Mouse (Mus musculus) heart, postnatal 25 days (tissue): ENCODE measurements around the gene Fam71b. TPM values are rescaled to one million over a fixed set of nuclear protein-coding genes. Genes with fewer than 3 reads are reported as not detected.

Source experiments
- DNase-seq: peaks from one replicate; pipeline ENCODE4 v3.0.0; 2022; ENCODE audit warnings: low spot score
- intact Hi-C: fragments of 180-260 bp; cut with DNase I; formaldehyde crosslinking; loops from one replicate; pipeline ENCODE4 v1.15.1; 2025
- total RNA-seq, 2 experiments: library from RNA; stranded (reverse); gene quantifications; 2 replicates each; pipeline ENCODE4 v1.2.3; 2021

The Fam71b gene
- total RNA-seq: not detected

DNA sequence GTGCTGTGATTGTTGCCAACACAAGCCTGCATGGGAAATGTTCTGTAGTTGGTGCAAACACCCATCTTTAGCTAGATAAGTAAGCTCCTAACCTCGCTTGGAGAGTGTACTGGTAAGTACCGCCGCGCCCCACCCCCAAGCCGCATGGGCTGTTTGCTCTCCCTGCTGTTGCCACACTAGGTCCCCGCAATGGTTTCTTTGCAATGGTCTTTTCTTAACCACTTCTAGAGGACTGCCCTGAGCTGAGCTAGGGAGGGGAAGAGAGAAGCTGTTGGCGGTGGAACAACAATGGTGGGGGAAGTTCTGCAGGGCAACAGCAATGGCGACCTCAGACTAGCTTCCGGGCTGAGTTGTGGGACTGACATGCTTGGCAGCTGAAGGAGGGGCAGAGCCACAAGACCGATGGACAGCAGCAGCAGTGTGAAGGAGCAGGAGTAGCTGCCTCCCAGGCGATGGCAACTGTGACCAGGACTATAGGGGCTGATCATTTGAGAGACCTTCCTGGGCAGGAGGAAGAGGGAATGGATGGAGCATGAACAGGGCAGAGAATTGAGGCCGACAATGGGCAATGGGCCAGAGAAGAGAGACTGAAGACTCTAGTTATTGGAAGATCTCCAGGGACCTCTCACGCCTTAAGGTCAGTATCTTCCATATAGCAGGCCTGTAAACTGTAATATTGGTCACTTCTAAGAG is at the start of gene Fam71b:
Gene Fam71b (plus strand): TSS at position 393 of the 693 bp plus-strand sequence.
- intact Hi-C loops: no loop called here
- no peak for DNase-seq

GRCm38 (mm10) chr11:46347756-46348155 is 48.6 kb upstream of the Fam71b start:
- intact Hi-C loops: no loop called here

DNA sequence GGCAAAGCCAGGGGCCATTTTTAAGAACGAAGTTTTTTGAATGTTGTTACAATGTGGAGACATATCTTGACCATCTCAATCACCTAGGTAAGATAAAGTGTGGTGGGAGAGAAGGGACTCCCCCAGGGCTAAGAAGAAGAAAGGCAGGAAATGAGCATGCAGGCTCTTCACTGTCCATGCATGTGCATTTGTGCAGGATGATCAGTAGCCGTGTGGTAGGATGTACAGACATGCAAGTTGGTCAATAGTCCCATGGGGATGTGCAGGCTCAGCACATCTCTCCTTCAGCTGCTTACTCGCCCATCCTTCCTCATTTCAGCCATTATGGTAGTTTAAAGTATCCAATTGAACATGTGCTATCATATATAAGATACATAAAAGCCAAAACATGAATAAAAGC is 47.9 kb upstream of the Fam71b start:
- DNase-seq: no peak
- intact Hi-C loops: no loop called here

More at GRCm38 (mm10) chr11:46347756-46348155, 48.6 kb upstream of the Fam71b start:
- DNase-seq: no peak

GRCm38 (mm10) chr11:46349681-46350410 is 46.5 kb upstream of the Fam71b start:
- no peak for DNase-seq
- intact Hi-C loops: no loop called here

- intact Hi-C loops: no loop called here
- DNase-seq: no peak
Measured at GRCm38 (mm10) chr11:46358369-46358768, 38.0 kb upstream of the Fam71b start.

- DNase-seq: no peak
- intact Hi-C loops: no loop called here
Measured at GRCm38 (mm10) chr11:46360991-46361665, 35.2 kb upstream of the Fam71b start.

DNA sequence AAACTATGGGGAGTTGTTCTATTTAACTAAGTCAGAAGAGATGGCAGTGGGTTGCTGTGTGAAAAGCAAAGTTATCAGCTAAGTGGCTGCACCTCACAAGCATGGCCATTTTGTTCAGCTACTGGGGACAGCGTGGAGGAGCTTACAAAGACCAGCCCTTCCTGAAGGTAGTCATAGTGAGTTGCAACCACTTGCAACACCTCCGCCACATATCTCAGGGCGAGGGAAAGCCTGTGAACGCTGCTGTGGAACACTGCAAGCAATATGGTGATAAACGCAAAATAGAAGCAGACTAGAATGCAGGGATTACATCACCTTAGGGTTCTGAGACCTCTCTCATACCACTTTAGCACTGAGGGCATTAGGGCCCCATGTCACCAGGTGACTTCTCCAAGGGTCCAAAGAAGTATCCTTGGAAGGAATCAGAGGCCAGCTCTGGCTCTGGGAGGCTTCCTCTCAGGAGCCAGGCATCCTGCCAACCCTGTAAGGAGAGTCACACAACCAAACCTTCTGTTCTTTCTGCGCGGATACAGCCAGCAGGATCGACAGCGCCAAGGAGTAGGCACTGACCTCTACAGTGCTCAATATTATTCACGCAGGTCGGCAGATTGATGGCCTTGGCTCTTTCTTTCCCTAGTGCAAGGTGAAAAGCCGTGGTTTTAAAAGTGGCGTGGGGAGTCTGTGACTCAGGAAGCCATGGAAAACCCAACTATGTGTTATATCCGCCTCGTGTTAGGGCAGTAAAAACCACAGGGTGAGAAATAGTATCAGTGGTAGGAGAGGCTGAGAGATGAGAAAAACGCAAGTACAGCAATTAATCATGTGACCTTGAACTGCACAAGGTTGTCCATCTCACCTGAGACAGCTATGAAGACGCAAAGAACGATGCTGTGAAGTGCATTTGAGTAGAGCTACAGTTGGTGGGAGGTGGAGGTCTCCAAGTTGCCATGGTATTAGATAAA is 34.0 kb upstream of the Fam71b start:
- intact Hi-C loops: no loop called here

DNA sequence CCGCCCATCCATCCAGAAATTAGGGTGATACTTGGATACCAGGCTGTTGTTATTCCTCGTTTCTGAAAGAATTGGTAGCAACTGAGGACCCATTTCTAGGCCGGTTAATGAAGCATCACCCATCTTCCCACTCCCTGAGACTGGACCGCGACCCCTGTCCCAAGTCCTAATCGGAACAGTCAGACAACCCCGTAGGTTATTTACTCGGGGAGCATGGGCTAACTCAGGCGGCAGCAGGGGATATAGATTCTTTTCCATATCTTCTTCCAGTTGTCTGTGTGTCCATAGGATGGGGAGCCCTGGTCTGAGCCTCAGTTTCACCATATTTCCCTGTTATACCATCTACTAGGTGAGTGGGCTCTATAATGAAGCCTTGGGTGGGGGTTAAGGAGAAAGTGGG is 32.5 kb upstream of the Fam71b start:
- intact Hi-C loops: no loop called here
- no peak for DNase-seq

More for the DNA sequence above, 34.0 kb upstream of the Fam71b start:
- no peak for DNase-seq

GRCm38 (mm10) chr11:46365744-46366143 is 30.6 kb upstream of the Fam71b start:
- DNase-seq: no peak
- intact Hi-C loops: no loop called here

DNA sequence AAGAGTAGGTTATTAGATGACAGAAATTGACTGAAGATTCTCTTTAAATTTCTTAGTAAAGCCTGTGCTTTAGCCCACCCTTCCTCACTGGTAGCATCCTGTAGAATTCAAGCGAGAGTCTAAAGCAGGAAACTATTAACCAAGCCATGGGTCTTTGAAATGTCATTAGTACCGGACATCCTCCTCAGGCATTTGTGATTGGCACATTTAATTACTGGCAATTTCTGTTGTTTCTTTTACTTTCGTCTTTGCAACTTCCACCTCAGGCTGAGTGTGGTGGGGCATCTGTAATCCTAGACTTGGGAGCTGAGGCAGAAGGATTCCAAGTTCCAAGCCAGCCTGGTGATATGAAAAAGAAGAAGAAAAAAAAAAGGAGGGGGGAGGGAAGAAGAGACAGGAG is 30.0 kb upstream of the Fam71b start:
- DNase-seq: no peak
- intact Hi-C loops: no loop called here

DNA sequence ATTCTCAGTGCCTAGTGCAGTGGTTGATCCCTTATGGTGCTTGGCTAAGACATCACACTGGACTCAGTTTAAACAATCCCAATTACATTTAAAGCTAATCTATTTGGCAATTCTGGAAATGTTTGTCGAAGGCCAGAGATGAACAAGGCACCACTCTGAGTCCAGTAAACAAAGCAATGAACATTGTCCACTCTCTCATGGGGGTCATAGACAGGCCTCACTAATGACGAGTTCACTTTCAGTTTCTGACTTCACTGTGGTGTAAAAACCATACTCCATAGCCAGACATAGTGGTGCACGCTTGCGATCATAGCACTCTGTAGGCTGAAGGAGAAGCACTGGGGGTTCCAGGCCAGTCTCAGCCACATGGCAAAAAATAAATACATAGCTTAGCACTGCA is 25.9 kb upstream of the Fam71b start:
- DNase-seq: no peak
- intact Hi-C loops: no loop called here

- intact Hi-C loops: no loop called here
- DNase-seq: no peak
Measured at GRCm38 (mm10) chr11:46371250-46371649, 25.1 kb upstream of the Fam71b start.

DNA sequence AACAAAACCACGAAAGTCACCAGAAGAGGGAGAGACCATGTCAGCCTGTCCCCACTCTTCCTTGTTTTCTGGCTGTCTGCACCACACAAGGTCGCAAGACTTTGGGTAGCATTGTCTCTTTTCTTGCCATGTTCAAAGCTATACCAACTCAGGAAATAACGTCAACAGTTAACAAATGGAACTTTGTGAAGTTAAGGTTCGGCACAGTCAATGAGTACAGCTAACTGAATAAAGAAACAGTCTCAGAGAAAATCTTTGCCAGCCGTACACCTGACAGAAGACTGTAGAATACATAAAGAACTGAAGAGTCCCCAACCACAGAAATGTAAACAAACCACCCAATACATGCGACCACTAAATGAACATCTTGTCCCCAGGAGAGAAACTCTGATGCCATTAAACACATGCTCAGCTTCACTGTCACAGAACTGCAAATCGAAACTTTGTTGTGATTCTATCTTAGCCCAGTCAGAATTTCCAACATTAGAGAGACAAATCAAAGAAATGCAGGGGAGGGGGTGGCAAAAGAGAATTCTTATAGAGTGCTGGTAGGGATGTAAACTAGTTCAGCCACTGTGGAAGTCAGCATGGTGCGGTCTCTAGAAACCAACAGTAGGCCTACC is 23.9 kb upstream of the Fam71b start:
- intact Hi-C loops: no loop called here

GRCm38 (mm10) chr11:46373071-46374030 is 23.0 kb upstream of the Fam71b start:
- intact Hi-C loops: no loop called here
- DNase-seq: no peak

More for the DNA sequence above, 23.9 kb upstream of the Fam71b start:
- DNase-seq: no peak

- no peak for DNase-seq
- intact Hi-C loops: no loop called here
Measured at GRCm38 (mm10) chr11:46375015-46375414, 21.3 kb upstream of the Fam71b start.

- intact Hi-C loops: no loop called here
- no peak for DNase-seq
Measured at GRCm38 (mm10) chr11:46377316-46377715, 19.0 kb upstream of the Fam71b start.

DNA sequence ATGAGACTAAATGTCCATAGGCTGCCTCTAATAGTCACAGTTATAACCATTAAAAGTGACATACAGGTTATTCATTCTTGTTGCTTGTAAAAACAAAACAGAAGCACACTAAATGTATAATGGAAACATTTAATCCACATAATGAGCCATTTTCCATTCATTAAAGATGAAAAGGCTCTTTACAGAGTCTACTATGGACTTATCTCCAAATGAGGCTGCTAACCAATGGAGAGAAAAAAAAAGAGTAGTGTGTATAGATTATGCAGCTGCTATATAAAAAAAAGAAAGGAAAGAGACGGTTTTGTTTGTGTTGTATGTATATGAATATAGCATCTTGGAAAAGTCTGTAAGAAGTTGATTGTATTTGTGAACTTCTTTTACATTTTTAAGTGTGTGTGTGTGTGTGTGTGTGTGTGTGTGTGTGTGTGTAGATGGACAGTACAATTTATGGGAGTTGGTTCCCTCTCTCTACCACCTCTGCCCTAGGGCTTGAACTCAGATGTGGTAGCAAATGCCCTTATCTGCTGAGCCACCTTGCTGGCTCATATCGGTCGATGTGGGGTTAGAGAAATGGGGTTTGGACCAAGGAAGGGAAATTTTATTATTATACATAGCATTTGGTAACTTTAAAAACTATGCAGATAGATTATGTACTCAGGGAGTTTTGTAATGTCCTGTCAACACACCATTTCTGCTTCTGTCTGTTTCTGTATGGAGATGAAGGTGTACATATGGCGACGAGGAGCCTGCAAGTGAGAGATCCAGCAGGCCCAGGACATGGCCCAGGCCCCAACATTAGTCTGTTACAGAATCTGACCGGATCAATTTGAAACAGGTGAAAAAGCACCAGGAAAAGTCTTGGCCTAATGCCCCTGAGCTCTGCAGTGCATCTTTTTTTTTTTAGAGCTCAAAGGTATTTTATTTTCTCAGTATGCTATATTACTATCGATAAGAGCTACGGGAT is 18.3 kb upstream of the Fam71b start:
- no peak for DNase-seq
- intact Hi-C loops: no loop called here
